Mouse (Mus musculus) midbrain, postnatal 0 days (tissue): ENCODE results near the gene Snx6. TPM values are rescaled to one million over a fixed set of nuclear protein-coding genes. Genes with fewer than 3 reads are reported as not detected.
A peak's percentile ranks its signal among the peaks of the same experiment; 100 is the strongest.

Source experiments
- ATAC-seq: fragments of 200-750 bp; cut with Nextera tagmentation; 2 replicates; pipeline ENCODE4 v1.8.0; 2017; ENCODE audit warnings: moderate number of reproducible peaks, mild to moderate bottlenecking, moderate TSS enrichment, moderate library complexity; ENCODE audit not compliant: low FRiP score
- DNase-seq: peaks from one replicate; pipeline ENCODE4 v3.0.0-alpha.2; 2015; ENCODE audit warnings: low spot score
- H3K27ac ChIP-seq: fragments of 300-500 bp; sonication (generic); 2 replicates; pipeline ENCODE4 v1.5.1; 2014; ENCODE audit warnings: low read depth, mild to moderate bottlenecking, low read length, mixed read lengths
- H3K27me3 ChIP-seq: fragments of 300-500 bp; sonication (generic); 2 replicates; pipeline ENCODE4 v1.6.1; 2014; ENCODE audit warnings: low read length, control low read depth, mixed read lengths; ENCODE audit not compliant: insufficient read depth
- H3K36me3 ChIP-seq: fragments of 300-500 bp; sonication (generic); 2 replicates; pipeline ENCODE4 v1.6.1; 2014; ENCODE audit warnings: low read length, control low read depth, mixed read lengths; ENCODE audit not compliant: insufficient read depth
- H3K4me1 ChIP-seq: fragments of 300-500 bp; sonication (generic); 2 replicates; pipeline ENCODE4 v1.6.1; 2014; ENCODE audit warnings: mild to moderate bottlenecking, control low read depth, antibody characterized with exemption, low read length, mixed read lengths; ENCODE audit not compliant: insufficient read depth
- H3K4me2 ChIP-seq: fragments of 300-500 bp; sonication (generic); 2 replicates; pipeline ENCODE4 v1.6.1; 2014; ENCODE audit warnings: low read depth, mild to moderate bottlenecking, low read length, mixed read lengths; ENCODE audit not compliant: poor library complexity, severe bottlenecking
- H3K4me3 ChIP-seq: fragments of 300-500 bp; sonication (generic); 2 replicates; pipeline ENCODE4 v1.5.1; 2014; ENCODE audit warnings: low read depth, mild to moderate bottlenecking, low read length, moderate library complexity
- H3K9ac ChIP-seq: fragments of 300-500 bp; sonication (generic); replicated peaks from 2 replicates; pipeline ENCODE4 v1.6.1; 2014; ENCODE audit warnings: mild to moderate bottlenecking, low read length, moderate library complexity, mixed read lengths; ENCODE audit not compliant: poor library complexity, severe bottlenecking
- H3K9me3 ChIP-seq: fragments of 300-500 bp; sonication (generic); 2 replicates; pipeline ENCODE4 v1.6.1; 2016; ENCODE audit warnings: low read length, control low read depth
- CTCF ChIP-seq: IDR thresholded peaks from 2 replicates; pipeline ENCODE4 v1.5.1; 2016; ENCODE audit warnings: antibody characterized with exemption, mild to moderate bottlenecking
- WGBS: fragments of 180-500 bp; shearing (Covaris S2); extraction: QIAGEN DNeasy Blood & Tissue Kit; methylation state at CpG from one replicate; pipeline ENCODE4 v1.1.7; 2014; 5-methylcytosine and 5-hydroxymethylcytosine counted together
- polyA plus RNA-seq: library from polyadenylated mRNA; unstranded; fragments of >200 nt; fragmentation: Nextera tagmentation; extraction: Ambion mirVana; gene quantifications from 2 replicates; pipeline ENCODE4 v1.2.1, GENCODE M21; 2015
- total RNA-seq: library from RNA; depleted of rRNA; stranded (reverse); fragments of >200 nt; gene quantifications from 2 replicates; pipeline ENCODE4 v1.2.3, GENCODE M21; 2014; rRNA removed

Snx6 gene
- total RNA-seq, result 76.8 and 112 TPM in 2 replicates
- polyA plus RNA-seq, result 124 and 141 TPM in 2 replicates

DNA sequence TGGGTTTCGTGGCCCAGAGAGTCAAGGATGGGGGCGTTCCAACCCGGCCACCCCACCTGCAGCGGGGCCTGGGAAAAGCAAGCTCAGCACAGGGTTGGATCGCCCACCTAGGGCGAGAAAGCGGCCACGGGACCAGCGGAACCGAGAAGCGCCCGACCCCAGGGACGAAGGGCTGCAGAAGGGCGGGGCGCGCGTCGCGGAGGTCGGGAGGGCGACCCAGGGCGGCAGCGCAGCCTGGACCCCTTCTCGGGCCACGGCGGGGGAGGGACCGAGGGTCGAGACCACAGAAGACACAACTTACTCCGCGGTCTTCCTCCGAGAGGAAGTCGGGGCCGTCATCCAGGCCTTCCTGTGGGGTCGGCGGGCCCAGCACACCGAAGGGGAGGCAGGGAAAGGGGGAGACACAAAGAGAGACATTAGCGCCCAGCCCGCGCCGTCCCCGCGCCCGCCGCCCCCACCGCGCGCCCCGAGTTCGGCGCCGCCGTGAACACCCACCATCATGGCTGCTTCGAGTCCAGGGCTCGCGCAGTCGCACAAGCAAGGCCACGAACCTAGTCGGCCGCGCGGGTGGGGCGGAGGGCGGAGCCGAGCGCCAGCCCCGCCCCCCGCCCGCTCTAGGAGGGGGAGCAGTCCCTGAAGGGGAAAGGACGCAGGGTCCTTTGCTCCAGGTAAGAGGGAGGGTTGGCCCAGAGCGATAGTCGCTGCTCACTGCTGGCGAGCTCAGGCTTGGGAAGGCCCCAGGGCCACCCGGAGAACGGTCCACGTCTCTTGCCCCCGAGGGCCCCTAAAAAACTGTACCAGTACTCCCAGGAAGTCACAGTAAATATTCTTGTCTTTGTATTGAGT is at the start of gene Snx6:
TSS of gene Snx6 (minus strand) at position 551 of the 846 bp plus-strand sequence.
- Histone ChIP-seq H3K9me3 (no peaks in the 10 kb centered on the region), H3K27ac (peak within 1 kb of the TSS; percentile 83), H3K4me1 (peaks cover 10% of the 10 kb centered on the region), H3K4me2 (peak within 1 kb of the TSS; percentile 59), H3K36me3 (no peaks in the 10 kb centered on the region), H3K27me3 (no peaks in the 10 kb centered on the region), H3K9ac (peak within 1 kb of the TSS; percentile 96), H3K4me3 (peak within 1 kb of the TSS; percentile 98)
- under 1% methylated on average over 67 of the region's 76 CpGs for WGBS
- no peak for TF ChIP-seq CTCF
- ATAC-seq (peak; percentile 95), DNase-seq (peak; percentile 91)

DNA sequence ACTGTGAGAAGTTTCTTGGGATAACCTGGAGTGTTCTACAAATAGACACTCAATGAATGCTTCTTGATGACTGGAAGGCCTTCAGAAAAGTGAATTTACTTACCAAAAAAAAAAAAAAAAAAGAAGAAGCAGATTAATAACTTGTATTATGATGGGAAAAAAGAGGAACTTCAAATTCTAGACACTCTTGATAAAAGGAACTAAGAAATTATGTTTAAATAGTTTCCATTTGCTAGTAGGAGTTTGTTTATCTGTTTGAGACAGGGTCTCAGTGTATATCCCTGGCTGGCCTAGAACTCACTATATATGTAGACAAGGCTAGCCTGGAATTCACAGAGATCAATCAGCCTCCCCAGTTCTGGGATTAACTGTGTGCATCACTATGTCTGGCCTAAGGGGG is 48.9 kb upstream of the Snx6 start:
- no peak overlapping the region for H3K4me2 ChIP-seq
- H3K9me3 ChIP-seq, result no peaks in the 10 kb centered on the region
- H3K27me3 ChIP-seq, result no peaks in the 10 kb centered on the region
- no peak overlapping the region for H3K27ac ChIP-seq
- no peak for TF ChIP-seq CTCF
- H3K36me3 ChIP-seq, result no peaks in the 10 kb centered on the region
- ATAC-seq, result no peak
- no peaks in the 10 kb centered on the region for H3K4me1 ChIP-seq
- DNase-seq, result no peak
- H3K4me3 ChIP-seq, result no peak overlapping the region
- H3K9ac ChIP-seq, result no peak overlapping the region

- TF ChIP-seq CTCF, result no peak
- no peak overlapping the region for H3K27ac ChIP-seq
- WGBS, result 100% methylated on average over 1 of the region's 1 CpGs
Measured at GRCm38 (mm10) chr12:54841576-54841975, 46.1 kb upstream of the Snx6 start.

DNA sequence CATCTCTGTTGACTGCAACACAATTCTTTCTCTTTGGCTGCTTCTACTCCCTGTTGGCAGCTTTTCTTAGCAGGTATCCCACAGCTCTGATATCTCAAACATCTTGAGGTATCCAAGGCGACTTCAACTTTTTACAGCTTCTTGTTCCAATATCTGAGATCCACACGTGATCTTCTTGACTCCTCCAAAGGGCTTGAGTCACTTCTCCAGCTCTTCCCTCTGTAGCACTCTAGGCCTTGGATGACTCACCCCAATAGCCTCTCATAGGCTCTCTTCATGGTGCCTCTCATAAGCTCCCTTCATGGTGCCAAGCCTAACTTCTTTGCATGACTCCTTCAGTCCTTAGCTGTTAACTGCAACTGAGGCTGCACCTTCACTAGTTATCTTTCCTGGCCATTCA is 44.3 kb upstream of the Snx6 start:
- Histone ChIP-seq H3K9ac (no peak overlapping the region), H3K9me3 (no peaks in the 10 kb centered on the region), H3K4me3 (no peak overlapping the region), H3K27ac (no peak overlapping the region), H3K4me2 (no peak overlapping the region), H3K4me1 (no peaks in the 10 kb centered on the region), H3K36me3 (no peaks in the 10 kb centered on the region), H3K27me3 (no peaks in the 10 kb centered on the region)
- TF ChIP-seq CTCF, result no peak
- no peak for ATAC-seq
- WGBS, result 83% methylated on average over 2 of the region's 2 CpGs
- no peak for DNase-seq

More at GRCm38 (mm10) chr12:54841576-54841975, 46.1 kb upstream of the Snx6 start:
- Histone ChIP-seq H3K9ac (no peak overlapping the region), H3K4me3 (no peak overlapping the region), H3K27me3 (no peaks in the 10 kb centered on the region), H3K4me2 (no peak overlapping the region), H3K4me1 (no peaks in the 10 kb centered on the region), H3K9me3 (no peaks in the 10 kb centered on the region), H3K36me3 (no peaks in the 10 kb centered on the region)
- ATAC-seq, result no peak
- no peak for DNase-seq

- no peaks in the 10 kb centered on the region for H3K9me3 ChIP-seq
- DNase-seq, result no peak
- no peaks in the 10 kb centered on the region for H3K4me1 ChIP-seq
- no peaks in the 10 kb centered on the region for H3K36me3 ChIP-seq
- no peak for ATAC-seq
- H3K27ac ChIP-seq, result no peak overlapping the region
- H3K4me3 ChIP-seq, result no peak overlapping the region
- H3K27me3 ChIP-seq, result no peaks in the 10 kb centered on the region
- no peak for TF ChIP-seq CTCF
- H3K9ac ChIP-seq, result no peak overlapping the region
- no peak overlapping the region for H3K4me2 ChIP-seq
Measured at GRCm38 (mm10) chr12:54838931-54839330, 43.4 kb upstream of the Snx6 start.
